Mouse (Mus musculus) urinary bladder, postnatal 10 days (tissue): ENCODE measurements around the gene Mpv17l.
"Not testable (repeated sequence)": the region's sequence is repeated elsewhere in the genome, so short reads cannot be mapped to it uniquely, and the experiment has no call there.

Source experiments
- DNase-seq: peaks from one replicate; pipeline ENCODE4 v3.0.0; 2022; ENCODE audit warnings: low spot score

The Mpv17l gene

GRCm38 (mm10) chr16:13940139-13940846 is 37.3 kb downstream of the Mpv17l start:
- DNase-seq = no peak

- DNase-seq = no peak
Observed at GRCm38 (mm10) chr16:13940847-13941395, 38.0 kb downstream of the Mpv17l start.

- no peak for DNase-seq
Observed at GRCm38 (mm10) chr16:13944178-13944577, 41.2 kb downstream of the Mpv17l start.

GRCm38 (mm10) chr16:13944752-13945151 is 41.8 kb downstream of the Mpv17l start:
- DNase-seq = no peak

GRCm38 (mm10) chr16:13945153-13945552 is 42.2 kb downstream of the Mpv17l start:
- DNase-seq = no peak

GRCm38 (mm10) chr16:13946306-13946705 is 43.3 kb downstream of the Mpv17l start:
- no peak for DNase-seq

- no peak for DNase-seq
Observed at GRCm38 (mm10) chr16:13951245-13951644, 48.3 kb downstream of the Mpv17l start.

- DNase-seq = no peak
Observed at GRCm38 (mm10) chr16:13962053-13962452, 59.1 kb downstream of the Mpv17l start.

GRCm38 (mm10) chr16:13969096-13969495 is 66.1 kb downstream of the Mpv17l start:
- no peak for DNase-seq

GRCm38 (mm10) chr16:13972051-13972450 is 69.1 kb downstream of the Mpv17l start:
- DNase-seq = no peak

- DNase-seq = not testable (repeated sequence)
Observed at GRCm38 (mm10) chr16:13976358-13976896, 73.5 kb downstream of the Mpv17l start.

- not testable (repeated sequence) for DNase-seq
Observed at GRCm38 (mm10) chr16:13977026-13977425, 74.1 kb downstream of the Mpv17l start.

GRCm38 (mm10) chr16:13981726-13982125 is 78.8 kb downstream of the Mpv17l start:
- not testable (repeated sequence) for DNase-seq

- no peak for DNase-seq
Observed at GRCm38 (mm10) chr16:13983161-13983560, 80.2 kb downstream of the Mpv17l start.

GRCm38 (mm10) chr16:13986197-13986573 is 83.2 kb downstream of the Mpv17l start:
- DNase-seq = no peak

GRCm38 (mm10) chr16:13986574-13987478 is 83.9 kb downstream of the Mpv17l start, which contains the start of the genes 2900011O08Rik and Ifitm7:
TSS of gene 2900011O08Rik (plus strand) at chr16:13986604.
TSS of gene Ifitm7 (minus strand) at chr16:13986888.
- DNase-seq = no peak

GRCm38 (mm10) chr16:13992518-13993248 is 89.7 kb downstream of the Mpv17l start:
- DNase-seq = no peak

- DNase-seq = no peak
Observed at GRCm38 (mm10) chr16:13994076-13994475, 91.1 kb downstream of the Mpv17l start.

GRCm38 (mm10) chr16:13994502-13994901 is 91.5 kb downstream of the Mpv17l start:
- no peak for DNase-seq
